Mouse (Mus musculus): ENCODE measurements around the gene Tlnrd1. TPM values are rescaled to one million over a fixed set of nuclear protein-coding genes. Genes with fewer than 3 reads are reported as not detected.

Gene Tlnrd1
- total RNA-seq, 2 experiments from 2014 or later, result 26.3 to 29.2 TPM

- DNase-seq (ENCODE audit: low spot score in 2 of 2), result no peak
These were observed 36.7 kb downstream of the Tlnrd1 start for GRCm38 (mm10) chr7:83847187-83848075.

- DNase-seq (ENCODE audit: low spot score in 2 of 2), result no peak
These were observed 39.3 kb downstream of the Tlnrd1 start for GRCm38 (mm10) chr7:83844807-83845206.

- no peak for DNase-seq (ENCODE audit: low spot score in 2 of 2)
These were observed 41.4 kb downstream of the Tlnrd1 start for GRCm38 (mm10) chr7:83842486-83843259.

GRCm38 (mm10) chr7:83840076-83840475, 44.0 kb downstream of the Tlnrd1 start:
- no peak for DNase-seq (ENCODE audit: low spot score in 2 of 2)

- DNase-seq (ENCODE audit: low spot score in 2 of 2), result no peak
These were observed 45.4 kb downstream of the Tlnrd1 start for GRCm38 (mm10) chr7:83838525-83839224.

Other genes starting within 250 kb of the Tlnrd1 start
- 1 to 10 TPM; 2.3 to 2.5 TPM for gene Il16, start 138.6 kb downstream of the Tlnrd1 start, total RNA-seq (2021)
- under 1 TPM; 0.70 to 1.00 TPM for gene Cfap161, start 89.4 kb downstream of the Tlnrd1 start, total RNA-seq (2021)
- 10 to 100 TPM; 60.4 to 62.3 TPM for gene Mesd, start 161 bp upstream of the Tlnrd1 start, total RNA-seq (2021)
- 10 to 100 TPM; 12.2 to 12.7 TPM for gene Cemip, start 202.2 kb upstream of the Tlnrd1 start, total RNA-seq (2021)

All from left cerebral cortex, adult 18-20 months (tissue).